Mouse (Mus musculus) liver, embryonic 13.5 days (tissue): ENCODE results near the gene Pycr2. TPM values are rescaled to one million over a fixed set of nuclear protein-coding genes. Genes with fewer than 3 reads are reported as not detected.

Experiments
- ATAC-seq: fragments of 200-750 bp; cut with Nextera tagmentation; 2 replicates; pipeline ENCODE4 v1.8.0; 2017; ENCODE audit warnings: low read depth, mild to moderate bottlenecking, moderate number of reproducible peaks, moderate library complexity
- DNase-seq: peaks from one replicate; pipeline ENCODE4 v3.0.0; 2022
- H3K27ac ChIP-seq: fragments of 300-500 bp; sonication (generic); 2 replicates; pipeline ENCODE4 v1.5.1; 2015; ENCODE audit warnings: moderate library complexity, mild to moderate bottlenecking, inconsistent platforms
- H3K27me3 ChIP-seq: fragments of 300-500 bp; sonication (generic); 2 replicates; pipeline ENCODE4 v1.6.1; 2015; ENCODE audit warnings: mild to moderate bottlenecking, inconsistent platforms
- H3K36me3 ChIP-seq: fragments of 300-500 bp; sonication (generic); 2 replicates; pipeline ENCODE4 v1.6.1; 2015; ENCODE audit warnings: mild to moderate bottlenecking, inconsistent platforms
- H3K4me1 ChIP-seq: fragments of 300-500 bp; sonication (generic); replicated peaks from 2 replicates; pipeline ENCODE4 v1.6.1; 2015; ENCODE audit warnings: inconsistent platforms
- H3K4me2 ChIP-seq: fragments of 300-500 bp; sonication (generic); 2 replicates; pipeline ENCODE4 v1.6.1; 2015; ENCODE audit warnings: inconsistent platforms, mild to moderate bottlenecking, moderate library complexity
- H3K4me3 ChIP-seq: fragments of 300-500 bp; sonication (generic); replicated peaks from 2 replicates; pipeline ENCODE4 v1.5.1; 2015; ENCODE audit warnings: mild to moderate bottlenecking, inconsistent platforms
- H3K9ac ChIP-seq: fragments of 300-500 bp; sonication (generic); 2 replicates; pipeline ENCODE4 v1.6.1; 2015; ENCODE audit warnings: mild to moderate bottlenecking, inconsistent platforms
- H3K9me3 ChIP-seq: fragments of 300-500 bp; sonication (generic); replicated peaks from 2 replicates; pipeline ENCODE4 v1.6.1; 2016; ENCODE audit warnings: inconsistent platforms
- WGBS: fragments of 180-500 bp; shearing (Covaris S2); methylation state at CpG from one replicate; pipeline ENCODE4 v1.1.7; 2015; ENCODE audit not compliant: insufficient replicate concordance; 5-methylcytosine and 5-hydroxymethylcytosine counted together
- polyA plus RNA-seq: library from polyadenylated mRNA; unstranded; fragments of >200 nt; fragmentation: Nextera tagmentation; extraction: Ambion mirVana; gene quantifications from 2 replicates; pipeline ENCODE4 v1.2.1, GENCODE M21; 2015

The Pycr2 gene
- polyA plus RNA-seq, 1 experiment from 2014 or later = 128 TPM

DNA sequence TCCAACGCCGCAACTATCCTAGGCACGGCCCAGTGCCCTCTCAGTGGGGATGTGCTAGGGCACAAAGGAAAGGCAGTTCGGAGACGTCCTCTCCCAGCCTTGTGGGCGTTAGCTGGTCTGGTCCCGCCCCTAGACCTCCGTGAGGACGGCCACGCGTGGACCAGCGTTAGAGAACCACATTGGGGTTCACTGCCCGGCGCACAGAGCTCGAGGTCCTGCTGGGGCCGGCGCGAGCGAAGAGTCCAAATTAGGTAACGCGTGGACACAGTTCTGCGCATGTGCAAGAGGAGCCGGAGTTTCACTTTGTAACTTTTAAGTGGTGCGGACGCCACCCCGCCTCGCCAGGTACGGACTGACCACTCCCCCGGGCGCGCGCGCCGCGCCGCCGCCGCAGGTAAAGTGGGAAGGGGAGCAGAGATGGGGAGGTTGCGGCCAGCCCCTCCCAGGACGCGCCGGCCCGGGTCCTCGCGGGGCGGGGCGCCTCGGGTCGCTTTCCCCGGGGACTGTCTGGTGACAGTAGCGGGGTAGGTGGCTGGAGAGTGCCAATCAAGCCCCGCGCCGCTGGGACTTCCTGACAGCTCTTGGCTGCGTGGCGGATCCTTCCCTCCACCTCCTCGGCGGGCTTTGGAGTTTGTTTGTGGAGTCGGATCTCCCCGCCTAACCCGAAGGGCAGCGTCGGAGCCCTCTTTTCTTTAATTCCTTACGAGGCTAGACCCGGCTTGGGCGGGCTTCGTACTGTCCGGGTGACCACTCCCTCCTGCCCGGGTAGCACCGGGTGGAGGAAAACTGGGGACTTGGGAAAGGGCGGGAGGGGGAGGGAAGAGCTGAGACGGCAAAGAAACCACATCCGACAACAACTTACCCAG, 38.3 kb downstream of the Pycr2 start, which contains the start of gene Tmem63a:
Tmem63a (plus strand) TSS at position 179 of the 866 bp plus-strand sequence.
- Histone ChIP-seq H3K27me3 (no peaks in the 10 kb centered on the region), H3K36me3 (peaks cover 10% of the 10 kb centered on the region), H3K4me1 (peaks cover 76% of the 10 kb centered on the region), H3K4me3 (peak within 1 kb of the TSS; percentile 88), H3K9me3 (no peaks in the 10 kb centered on the region), H3K9ac (peak within 1 kb of the TSS; percentile 87), H3K4me2 (peak within 1 kb of the TSS; percentile 89), H3K27ac (peak within 1 kb of the TSS; percentile 89)
- ATAC-seq = peak; percentile 59
- DNase-seq = peak; percentile 64
- WGBS = under 1% methylated on average over 73 of the region's 73 CpGs

DNA sequence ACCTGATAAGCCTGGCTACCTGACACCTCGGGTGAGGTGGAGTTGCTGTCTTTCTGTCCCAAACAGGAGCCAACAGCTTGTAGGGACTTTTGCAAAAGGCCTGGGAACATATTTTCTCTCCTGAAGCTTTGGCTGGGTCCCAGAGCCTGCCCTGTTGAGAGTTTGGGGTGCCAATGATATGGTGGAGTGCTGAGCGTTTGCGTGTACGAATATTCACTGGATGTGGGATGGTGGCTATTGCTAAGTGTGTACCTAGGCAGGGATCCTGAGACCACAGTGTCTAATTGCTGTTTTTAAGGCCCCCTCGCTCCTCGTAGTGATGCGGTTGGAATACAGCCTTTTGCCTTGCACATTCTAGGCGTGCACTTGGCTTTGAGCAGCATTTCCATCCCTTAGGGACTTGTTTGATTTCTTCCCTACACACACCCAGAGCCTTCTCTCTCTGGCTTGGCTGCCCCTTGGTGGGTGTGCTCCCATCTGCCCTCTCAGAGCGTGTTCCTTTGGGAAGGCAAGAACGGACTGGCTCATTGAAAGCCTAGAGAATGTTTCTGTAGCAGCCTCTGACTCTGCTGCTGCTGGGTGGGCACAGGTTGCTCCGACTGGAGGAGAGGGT, 39.0 kb downstream of the Pycr2 start:
- no peak for DNase-seq
- peaks cover 71% of the 10 kb centered on the region for H3K4me1 ChIP-seq
- H3K27ac ChIP-seq = peak overlapping the region; percentile 89
- ATAC-seq = no peak
- no peaks in the 10 kb centered on the region for H3K27me3 ChIP-seq
- no peaks in the 10 kb centered on the region for H3K9me3 ChIP-seq
- WGBS = 50% methylated on average over 11 of the region's 11 CpGs
- H3K36me3 ChIP-seq = peaks cover 17% of the 10 kb centered on the region
- peak overlapping the region; percentile 87 for H3K9ac ChIP-seq
- H3K4me2 ChIP-seq = peak overlapping the region; percentile 89
- H3K4me3 ChIP-seq = peak overlapping the region; percentile 88

DNA sequence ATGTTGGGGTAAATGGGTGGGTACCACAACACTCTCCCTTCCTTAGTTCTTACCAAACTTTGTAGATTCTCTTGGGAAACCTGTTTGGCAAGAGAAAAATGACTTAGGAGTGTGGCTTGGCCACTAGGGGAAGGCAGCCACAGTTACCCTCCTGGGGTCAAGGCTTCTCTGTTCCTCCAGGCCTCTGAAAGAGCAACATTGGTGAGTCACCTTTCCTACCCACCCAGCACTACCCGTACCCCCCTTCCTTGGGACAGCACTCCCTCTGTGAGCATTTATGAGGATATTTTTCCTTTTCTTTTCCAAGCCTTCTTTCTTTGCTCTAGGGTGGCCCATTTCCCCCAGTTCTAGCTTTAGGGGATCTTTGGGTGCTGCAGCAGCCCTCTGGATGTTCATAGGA, 39.8 kb downstream of the Pycr2 start:
- H3K27ac ChIP-seq = peak overlapping the region; percentile 89
- 48% methylated on average over 1 of the region's 1 CpGs for WGBS
- H3K4me1 ChIP-seq = peaks cover 68% of the 10 kb centered on the region
- ATAC-seq (no peak), DNase-seq (no peak)
- no peak overlapping the region for H3K4me3 ChIP-seq
- H3K27me3 ChIP-seq = no peaks in the 10 kb centered on the region
- H3K4me2 ChIP-seq = peak overlapping the region; percentile 89
- H3K9me3 ChIP-seq = no peaks in the 10 kb centered on the region
- H3K9ac ChIP-seq = 0 out of 2 replicates have a peak overlapping the region, but pooled peaks have one; percentile 87
- H3K36me3 ChIP-seq = peaks cover 25% of the 10 kb centered on the region

DNA sequence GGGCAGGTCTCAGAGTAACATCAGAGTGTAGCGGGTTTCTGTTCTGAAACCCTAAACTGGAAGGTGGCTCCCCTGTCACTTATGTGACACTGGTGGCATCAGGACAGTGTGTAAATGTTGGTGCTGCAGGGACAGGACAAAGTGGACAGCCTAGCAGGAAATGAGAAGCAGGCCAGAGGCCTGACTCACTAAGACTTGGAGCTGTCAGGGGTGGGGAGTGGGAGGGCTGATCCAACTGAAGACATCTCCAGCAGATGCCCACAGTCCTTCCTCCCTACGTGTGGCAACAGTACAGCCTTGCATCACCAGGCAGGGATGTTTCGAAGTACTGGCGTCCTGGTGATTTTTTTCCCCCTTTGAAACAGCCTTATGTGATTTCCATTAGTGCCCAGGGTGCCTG, 40.5 kb downstream of the Pycr2 start:
- no peak for DNase-seq
- no peak for ATAC-seq

DNA sequence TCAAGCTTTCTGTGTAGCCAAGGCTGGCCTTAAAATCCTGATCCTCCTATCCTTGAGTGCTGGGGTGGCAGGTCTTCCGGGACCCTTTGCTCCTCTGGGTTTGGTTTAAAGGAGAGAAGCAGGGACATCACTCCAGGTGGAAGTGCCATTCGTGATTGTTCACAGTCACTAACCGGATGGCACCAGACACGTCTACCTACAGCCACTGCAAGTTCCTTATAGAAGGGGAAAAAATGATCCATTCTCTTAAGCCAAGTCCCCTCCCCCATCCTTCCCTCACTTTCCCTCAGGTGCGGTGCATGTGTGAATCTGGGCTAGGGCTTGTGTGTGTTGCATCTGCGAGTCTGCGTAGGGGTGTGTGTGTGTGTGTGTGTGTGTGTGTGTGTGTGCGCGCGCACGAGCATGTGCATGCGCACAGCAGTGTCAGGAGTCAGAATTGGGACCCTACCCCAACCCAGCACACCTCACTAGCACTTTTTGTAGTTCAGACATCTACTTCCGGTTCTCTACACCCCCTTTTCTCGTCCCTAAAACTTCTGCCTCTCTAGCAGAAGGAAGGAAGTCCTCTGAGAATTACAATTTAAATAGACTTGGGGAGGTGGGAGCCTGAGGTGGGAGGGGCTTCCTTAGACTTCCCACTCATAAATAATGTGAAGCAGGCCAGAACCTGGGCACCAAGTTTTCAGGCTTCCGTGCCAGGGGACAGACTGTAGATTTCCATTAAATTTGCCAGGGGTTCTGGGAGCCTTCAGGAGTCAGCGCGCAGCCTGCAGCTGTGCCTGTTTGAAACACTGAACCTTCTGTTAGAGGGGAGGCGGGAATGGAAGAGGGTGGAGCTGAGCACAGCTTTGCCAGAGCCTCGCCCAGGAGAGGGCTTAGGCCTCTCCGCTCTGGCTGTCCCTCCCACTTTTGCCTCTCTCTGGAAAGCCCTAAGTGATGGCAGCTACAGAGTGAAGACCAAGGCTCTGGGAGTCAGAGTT, 41.2 kb downstream of the Pycr2 start:
- WGBS = 24% methylated on average over 20 of the region's 20 CpGs
- Histone ChIP-seq H3K27ac (peak overlapping the region; percentile 89), H3K9me3 (no peaks in the 10 kb centered on the region), H3K27me3 (no peaks in the 10 kb centered on the region), H3K9ac (peak overlapping the region; percentile 67), H3K4me1 (peaks cover 68% of the 10 kb centered on the region), H3K4me2 (peak overlapping the region; percentile 89), H3K36me3 (peaks cover 38% of the 10 kb centered on the region), H3K4me3 (peak overlapping the region; percentile 33)
- DNase-seq = peak; percentile 65
- ATAC-seq = peak; percentile 87

More for the DNA sequence above, 40.5 kb downstream of the Pycr2 start:
- Histone ChIP-seq H3K9ac (0 out of 2 replicates have a peak overlapping the region, but pooled peaks have one; percentile 67), H3K27ac (peak overlapping the region; percentile 89), H3K9me3 (no peaks in the 10 kb centered on the region), H3K36me3 (peaks cover 32% of the 10 kb centered on the region), H3K4me1 (peaks cover 68% of the 10 kb centered on the region), H3K27me3 (no peaks in the 10 kb centered on the region), H3K4me2 (peak overlapping the region; percentile 89), H3K4me3 (no peak overlapping the region)
- 66% methylated on average over 4 of the region's 4 CpGs for WGBS

DNA sequence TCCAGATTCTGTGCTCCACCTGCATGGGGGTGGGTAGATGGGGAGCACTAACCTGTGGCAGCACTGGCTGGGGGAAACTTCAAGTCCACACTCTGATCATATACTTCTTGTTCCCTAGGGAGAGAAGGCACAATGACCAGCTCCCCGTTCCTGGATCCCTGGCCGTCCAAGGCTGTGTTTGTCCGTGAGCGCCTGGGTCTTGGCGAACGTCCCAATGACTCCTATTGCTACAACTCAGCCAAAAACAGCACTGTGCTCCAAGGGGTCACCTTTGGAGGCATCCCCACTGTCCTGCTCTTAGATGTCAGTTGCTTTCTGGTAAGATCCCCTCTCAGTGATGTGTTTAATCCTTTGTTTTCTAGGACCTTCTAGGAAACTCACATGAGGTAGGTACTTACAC, 42.4 kb downstream of the Pycr2 start:
- H3K9ac ChIP-seq = peak overlapping the region; percentile 67; the same call in 1 of the 2 replicates
- peaks cover 57% of the 10 kb centered on the region for H3K4me1 ChIP-seq
- peak overlapping the region; percentile 89 for H3K27ac ChIP-seq
- WGBS = 92% methylated on average over 6 of the region's 6 CpGs
- peaks cover 42% of the 10 kb centered on the region for H3K36me3 ChIP-seq
- ATAC-seq = no peak
- H3K27me3 ChIP-seq = no peaks in the 10 kb centered on the region
- no peak for DNase-seq
- no peaks in the 10 kb centered on the region for H3K9me3 ChIP-seq
- H3K4me3 ChIP-seq = no peak overlapping the region
- peak overlapping the region; percentile 89 for H3K4me2 ChIP-seq

DNA sequence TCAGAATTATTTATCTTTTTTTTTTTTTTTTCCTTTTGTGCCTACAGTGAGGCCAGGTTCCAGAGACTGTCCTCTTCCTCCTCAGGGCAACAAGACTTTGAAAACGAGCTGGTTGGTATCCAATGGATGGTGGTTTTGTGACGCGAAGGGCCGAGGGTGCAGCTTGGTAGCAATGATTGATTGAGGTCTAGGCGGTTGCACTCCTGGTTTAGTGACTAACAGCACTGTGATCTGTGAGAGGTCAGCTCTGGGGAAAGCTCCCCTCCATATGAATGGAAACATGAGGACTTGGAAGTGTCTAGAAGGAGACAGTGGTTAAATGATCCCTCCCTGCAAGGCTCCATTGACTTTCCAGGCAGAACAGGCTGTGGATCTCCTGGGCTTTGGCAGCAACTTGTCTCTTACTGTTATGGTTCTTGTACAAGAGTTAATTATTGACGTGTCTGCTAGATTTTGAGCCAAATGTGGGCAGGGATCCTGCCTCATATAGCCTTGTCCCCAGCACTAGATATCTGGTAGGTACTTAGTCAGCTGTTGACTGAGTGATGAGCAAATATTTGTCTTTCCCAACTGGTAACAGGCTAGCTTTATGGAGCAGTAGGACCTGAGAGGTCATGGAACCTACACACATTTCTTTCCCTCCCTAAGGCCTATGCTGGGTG, 48.1 kb downstream of the Pycr2 start:
- H3K27ac ChIP-seq = peak overlapping the region; percentile 62; the same call in 1 of the 2 replicates
- H3K36me3 ChIP-seq = peaks cover 58% of the 10 kb centered on the region
- ATAC-seq (peak; percentile 57), DNase-seq (no peak)
- H3K4me1 ChIP-seq = peaks cover 16% of the 10 kb centered on the region
- 56% methylated on average over 6 of the region's 6 CpGs for WGBS
- no peaks in the 10 kb centered on the region for H3K27me3 ChIP-seq
- no peak overlapping the region for H3K4me3 ChIP-seq
- no peaks in the 10 kb centered on the region for H3K9me3 ChIP-seq
- H3K9ac ChIP-seq = no peak overlapping the region
- H3K4me2 ChIP-seq = 0 out of 2 replicates have a peak overlapping the region, but pooled peaks have one; percentile 11

DNA sequence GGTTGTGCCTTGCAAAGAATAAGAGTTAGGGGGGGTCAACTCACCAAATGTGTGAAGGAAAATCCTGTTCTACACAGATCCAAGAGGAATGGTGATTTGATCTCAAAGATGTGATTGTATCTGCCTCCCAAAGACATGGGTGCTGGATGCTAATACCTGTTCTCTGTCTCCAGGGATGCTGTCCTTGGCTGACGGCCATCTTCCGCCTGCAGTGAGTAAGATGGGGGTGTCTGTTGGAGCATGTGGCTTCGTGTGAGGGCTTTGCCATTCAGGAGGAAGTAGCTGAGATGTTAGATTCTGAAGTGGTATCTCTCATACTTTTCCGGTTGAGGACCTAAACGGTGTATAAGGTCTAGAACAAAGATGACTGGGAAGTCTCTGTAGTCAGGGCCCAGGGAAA, 48.7 kb downstream of the Pycr2 start:
- no peak overlapping the region for H3K9ac ChIP-seq
- DNase-seq = no peak
- H3K4me1 ChIP-seq = peaks cover 15% of the 10 kb centered on the region
- no peak overlapping the region for H3K4me3 ChIP-seq
- no peak overlapping the region for H3K27ac ChIP-seq
- H3K9me3 ChIP-seq = no peaks in the 10 kb centered on the region
- no peaks in the 10 kb centered on the region for H3K27me3 ChIP-seq
- no peak for ATAC-seq
- peaks cover 56% of the 10 kb centered on the region for H3K36me3 ChIP-seq
- H3K4me2 ChIP-seq = no peak overlapping the region
- WGBS = 66% methylated on average over 5 of the region's 5 CpGs

DNA sequence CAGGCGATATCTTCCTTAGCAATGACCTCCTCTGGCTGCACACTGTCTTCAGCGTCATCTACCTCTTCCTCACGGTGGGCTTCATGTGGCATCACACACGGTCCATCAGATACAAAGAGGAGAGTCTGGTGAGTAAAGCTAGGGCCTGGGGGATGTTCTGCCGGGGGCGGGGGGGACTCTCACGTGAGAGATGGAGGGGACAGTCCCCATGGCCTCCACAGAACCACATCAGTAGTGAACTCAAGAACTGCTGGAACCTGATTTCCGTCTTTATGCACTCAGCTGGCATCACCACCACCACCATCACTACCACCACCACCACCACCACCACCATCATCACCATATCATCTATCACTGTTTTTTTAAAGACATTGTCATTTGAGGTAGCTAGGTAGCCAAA, 52.3 kb downstream of the Pycr2 start:
- H3K4me3 ChIP-seq = no peak overlapping the region
- no peak for ATAC-seq
- no peak overlapping the region for H3K4me2 ChIP-seq
- H3K4me1 ChIP-seq = peaks cover 18% of the 10 kb centered on the region
- WGBS = 76% methylated on average over 8 of the region's 8 CpGs
- no peak for DNase-seq
- H3K27ac ChIP-seq = peak overlapping the region; percentile 6; the same call in 1 of the 2 replicates
- no peaks in the 10 kb centered on the region for H3K9me3 ChIP-seq
- peaks cover 38% of the 10 kb centered on the region for H3K36me3 ChIP-seq
- no peaks in the 10 kb centered on the region for H3K27me3 ChIP-seq
- H3K9ac ChIP-seq = no peak overlapping the region

DNA sequence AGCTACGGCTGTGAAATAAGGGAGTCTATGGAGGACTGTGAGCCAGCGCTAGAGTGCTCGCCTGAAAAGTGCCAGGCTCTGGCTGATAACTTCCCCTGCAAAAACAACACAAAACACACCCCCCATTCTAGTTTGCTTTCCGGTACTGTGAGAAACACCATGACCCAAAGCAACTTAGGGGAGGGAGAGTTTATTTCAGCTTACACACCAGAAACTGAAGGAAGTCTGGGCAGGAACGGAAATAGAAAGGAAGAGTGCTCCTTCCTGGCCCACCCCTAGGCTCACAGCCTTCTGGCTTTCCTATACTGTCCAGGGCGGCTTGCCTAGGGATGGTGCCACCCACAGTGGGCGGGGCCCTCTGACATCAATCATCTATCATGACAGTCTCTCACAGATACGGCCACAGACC, 52.9 kb downstream of the Pycr2 start:
- H3K9ac ChIP-seq = no peak overlapping the region
- 38% methylated on average over 8 of the region's 8 CpGs for WGBS
- ATAC-seq (peak; percentile 77), DNase-seq (no peak)
- no peak overlapping the region for H3K27ac ChIP-seq
- no peak overlapping the region for H3K4me3 ChIP-seq
- no peaks in the 10 kb centered on the region for H3K27me3 ChIP-seq
- peaks cover 40% of the 10 kb centered on the region for H3K36me3 ChIP-seq
- no peaks in the 10 kb centered on the region for H3K9me3 ChIP-seq
- H3K4me1 ChIP-seq = peaks cover 18% of the 10 kb centered on the region
- no peak overlapping the region for H3K4me2 ChIP-seq
